Mouse (Mus musculus): Measurements from ENCODE around the gene Mpc1.
"Not testable (repeated sequence)": the region's sequence is repeated elsewhere in the genome, so short reads cannot be mapped to it uniquely, and the experiment has no call there.

Mpc1 gene

GRCm38 (mm10) chr17:8283526-8284253 is 986 bp downstream of the Mpc1 start:
- DNase-seq = peak; percentile 95 to 98

GRCm38 (mm10) chr17:8284254-8284661 is 1.6 kb downstream of the Mpc1 start:
- peak; percentile 40 to 61 for DNase-seq

- no peak for DNase-seq
Observed at GRCm38 (mm10) chr17:8285056-8285455, 2.4 kb downstream of the Mpc1 start.

GRCm38 (mm10) chr17:8286987-8287386 is 4.3 kb downstream of the Mpc1 start:
- no peak for DNase-seq

GRCm38 (mm10) chr17:8289993-8290679 is 7.4 kb downstream of the Mpc1 start:
- DNase-seq = no peak

- DNase-seq = no peak
Observed at GRCm38 (mm10) chr17:8290736-8291135, 8.0 kb downstream of the Mpc1 start.

- no peak for DNase-seq
Observed at GRCm38 (mm10) chr17:8295825-8296224, 13.1 kb downstream of the Mpc1 start.

GRCm38 (mm10) chr17:8296313-8296844 is 13.7 kb downstream of the Mpc1 start:
- no peak for DNase-seq

- no peak for DNase-seq
Observed at GRCm38 (mm10) chr17:8297746-8298145, 15.0 kb downstream of the Mpc1 start.

- DNase-seq = no peak
Observed at GRCm38 (mm10) chr17:8298281-8298680, 15.6 kb downstream of the Mpc1 start.

GRCm38 (mm10) chr17:8299524-8299923 is 16.8 kb downstream of the Mpc1 start:
- no peak for DNase-seq

- no peak for DNase-seq
Observed at GRCm38 (mm10) chr17:8301515-8301914, 18.8 kb downstream of the Mpc1 start.

GRCm38 (mm10) chr17:8302772-8303438 is 20.2 kb downstream of the Mpc1 start:
- no peak for DNase-seq

GRCm38 (mm10) chr17:8303671-8304070 is 21.0 kb downstream of the Mpc1 start:
- DNase-seq = no peak

GRCm38 (mm10) chr17:8305801-8306200 is 23.1 kb downstream of the Mpc1 start:
- DNase-seq = peak in 1 of 2 experiments; percentile 44

GRCm38 (mm10) chr17:8310838-8311614 is 28.3 kb downstream of the Mpc1 start, which contains the start of gene Sft2d1:
Gene Sft2d1 (plus strand): TSS chr17:8311102.
- DNase-seq = peak; percentile 97 to 98

- DNase-seq = no peak
Observed at GRCm38 (mm10) chr17:8311751-8312150, 29.0 kb downstream of the Mpc1 start.

GRCm38 (mm10) chr17:8313976-8314375 is 31.3 kb downstream of the Mpc1 start:
- DNase-seq = no peak

GRCm38 (mm10) chr17:8316251-8316650 is 33.5 kb downstream of the Mpc1 start:
- peak in 1 of 2 experiments; percentile 20 for DNase-seq

- DNase-seq = not testable (repeated sequence)
Observed at GRCm38 (mm10) chr17:8326877-8327276, 44.2 kb downstream of the Mpc1 start.

- DNase-seq = no peak
Observed at GRCm38 (mm10) chr17:8328511-8329174, 45.9 kb downstream of the Mpc1 start.

- no peak for DNase-seq
Observed at GRCm38 (mm10) chr17:8330602-8331001, 47.9 kb downstream of the Mpc1 start.
